Mouse (Mus musculus) cerebellum, adult 2 months (tissue): ENCODE measurements at regions not wholly inside any gene's neighbourhood (a gene's known extent, or its start where the extent isn't known, plus 50 kb on each side); places are given as distances from the start of the nearest gene placed in this dataset.

ENCODE experiments used
- CTCF ChIP-seq: fragments of 200-500 bp; IDR thresholded peaks from 2 replicates; pipeline ENCODE4 v1.5.1; 2011; ENCODE audit warnings: low read depth, mild to moderate bottlenecking, control low read depth, low read length, moderate library complexity, borderline replicate concordance; ENCODE audit not compliant: insufficient read depth
- POLR2A ChIP-seq: fragments of 200-500 bp; IDR thresholded peaks from 2 replicates; pipeline ENCODE4 v1.6.1; 2011; ENCODE audit warnings: low read length, control low read depth, borderline replicate concordance; ENCODE audit not compliant: insufficient read depth

GRCm38 (mm10) chr6:4415206-4415605 is 89.4 kb upstream of the Col1a2 start:
- TF ChIP-seq POLR2A (no peak), CTCF (no peak)
